Mouse (Mus musculus): ENCODE measurements around the gene Map2k2. TPM values are rescaled to one million over a fixed set of nuclear protein-coding genes. Genes with fewer than 3 reads are reported as not detected.

Gene Map2k2
- polyA plus RNA-seq, 1 experiment from 2014 or later = 185 TPM

GRCm38 (mm10) chr10:81144667-81145066 is 39.0 kb downstream of the Map2k2 start:
- Histone ChIP-seq H3K27me3 (replicated peaks; ENCODE audit: control insufficient read depth, insufficient read depth, low read length) (no peaks in the 10 kb centered on the region), H3K9ac (ENCODE audit: low read length) (no peak overlapping the region), H3K4me3 (ENCODE audit: low read depth, low read length) (no peak overlapping the region), H3K27ac (ENCODE audit: low read depth) (no peak overlapping the region), H3K4me1 (replicated peaks; ENCODE audit: control insufficient read depth, insufficient read depth, low read length) (peaks cover 24% of the 10 kb centered on the region), H3K9me3 (ENCODE audit: control insufficient read depth, low read length) (no peaks in the 10 kb centered on the region), H3K4me2 (ENCODE audit: low read length) (no peak overlapping the region), H3K36me3 (ENCODE audit: control insufficient read depth, insufficient read depth, low read length) (peaks cover 62% of the 10 kb centered on the region)
- no peak for ATAC-seq (replicated peaks; ENCODE audit: low FRiP score, low TSS enrichment, low read depth)
- DNase-seq (ENCODE audit: low spot score) = no peak
- 90% methylated on average over 27 of the region's 27 CpGs for WGBS

- H3K4me2 ChIP-seq (ENCODE audit: low read length) = 0 out of 2 replicates have a peak overlapping the region, but pooled peaks have one; percentile 3
- H3K4me3 ChIP-seq (ENCODE audit: low read depth, low read length) = no peak overlapping the region
- H3K36me3 ChIP-seq (ENCODE audit: control insufficient read depth, insufficient read depth, low read length) = peaks cover 65% of the 10 kb centered on the region
- H3K4me1 ChIP-seq (replicated peaks; ENCODE audit: control insufficient read depth, insufficient read depth, low read length) = peaks cover 18% of the 10 kb centered on the region
- WGBS = 93% methylated on average over 6 of the region's 6 CpGs
- no peak overlapping the region for H3K27ac ChIP-seq (ENCODE audit: low read depth)
- H3K9me3 ChIP-seq (ENCODE audit: control insufficient read depth, low read length) = no peaks in the 10 kb centered on the region
- no peaks in the 10 kb centered on the region for H3K27me3 ChIP-seq (replicated peaks; ENCODE audit: control insufficient read depth, insufficient read depth, low read length)
- no peak for DNase-seq (ENCODE audit: low spot score)
- no peak overlapping the region for H3K9ac ChIP-seq (ENCODE audit: low read length)
- no peak for ATAC-seq (replicated peaks; ENCODE audit: low FRiP score, low TSS enrichment, low read depth)
Observed at GRCm38 (mm10) chr10:81145307-81145706, 39.6 kb downstream of the Map2k2 start.

GRCm38 (mm10) chr10:81145778-81146177 is 40.1 kb downstream of the Map2k2 start:
- DNase-seq (ENCODE audit: low spot score) (no peak), ATAC-seq (replicated peaks; ENCODE audit: low FRiP score, low TSS enrichment, low read depth) (peak; percentile 52)
- 57% methylated on average over 7 of the region's 7 CpGs for whole genome bisulfite sequencing
- Histone ChIP-seq H3K4me2 (ENCODE audit: low read length) (0 out of 2 replicates have a peak overlapping the region, but pooled peaks have one; percentile 3), H3K4me1 (replicated peaks; ENCODE audit: control insufficient read depth, insufficient read depth, low read length) (peaks cover 13% of the 10 kb centered on the region), H3K4me3 (ENCODE audit: low read depth, low read length) (no peak overlapping the region), H3K27me3 (replicated peaks; ENCODE audit: control insufficient read depth, insufficient read depth, low read length) (no peaks in the 10 kb centered on the region), H3K27ac (ENCODE audit: low read depth) (peak overlapping the region; percentile 61; the same call in 1 of the 2 replicates), H3K9ac (ENCODE audit: low read length) (no peak overlapping the region), H3K9me3 (ENCODE audit: control insufficient read depth, low read length) (no peaks in the 10 kb centered on the region), H3K36me3 (ENCODE audit: control insufficient read depth, insufficient read depth, low read length) (peaks cover 65% of the 10 kb centered on the region)

- no peak overlapping the region for H3K9ac ChIP-seq (ENCODE audit: low read length)
- ATAC-seq (replicated peaks; ENCODE audit: low FRiP score, low TSS enrichment, low read depth) (peak; percentile 24; the same call in 1 of the 2 replicates), DNase-seq (ENCODE audit: low spot score) (no peak)
- no peaks in the 10 kb centered on the region for H3K27me3 ChIP-seq (replicated peaks; ENCODE audit: control insufficient read depth, insufficient read depth, low read length)
- peak overlapping the region; percentile 61; the same call in 1 of the 2 replicates for H3K27ac ChIP-seq (ENCODE audit: low read depth)
- 79% methylated on average over 4 of the region's 4 CpGs for WGBS
- no peaks in the 10 kb centered on the region for H3K9me3 ChIP-seq (ENCODE audit: control insufficient read depth, low read length)
- H3K36me3 ChIP-seq (ENCODE audit: control insufficient read depth, insufficient read depth, low read length) = peaks cover 65% of the 10 kb centered on the region
- peaks cover 9% of the 10 kb centered on the region; the same call in 1 of the 2 replicates for H3K4me1 ChIP-seq (replicated peaks; ENCODE audit: control insufficient read depth, insufficient read depth, low read length)
- no peak overlapping the region for H3K4me3 ChIP-seq (ENCODE audit: low read depth, low read length)
- peak overlapping the region; percentile 20 for H3K4me2 ChIP-seq (ENCODE audit: low read length)
Observed at GRCm38 (mm10) chr10:81146296-81146695, 40.6 kb downstream of the Map2k2 start.

DNA sequence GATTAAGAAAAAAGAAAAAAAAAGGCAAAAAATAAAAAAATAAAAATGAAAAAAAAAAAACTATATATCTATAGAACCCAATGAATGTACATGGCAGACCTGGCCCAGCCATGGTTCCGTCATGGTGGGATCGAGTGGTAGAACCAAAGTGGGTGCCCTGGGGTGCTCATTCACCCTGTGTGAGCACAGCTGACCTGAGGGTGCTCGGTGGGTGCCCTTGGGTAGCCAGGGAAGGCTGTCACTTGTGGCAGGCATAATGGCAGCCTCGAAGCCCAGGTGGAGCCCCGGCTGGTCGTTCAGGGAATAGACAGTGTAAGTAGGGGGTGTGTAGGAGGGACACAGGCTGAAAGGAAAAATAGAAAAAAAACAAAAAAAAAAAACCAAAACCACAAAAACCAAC is 45.5 kb downstream of the Map2k2 start:
- Histone ChIP-seq H3K27ac (ENCODE audit: low read depth) (no peak overlapping the region), H3K36me3 (ENCODE audit: control insufficient read depth, insufficient read depth, low read length) (peaks cover 78% of the 10 kb centered on the region), H3K9me3 (ENCODE audit: control insufficient read depth, low read length) (no peaks in the 10 kb centered on the region), H3K4me1 (replicated peaks; ENCODE audit: control insufficient read depth, insufficient read depth, low read length) (no peaks in the 10 kb centered on the region), H3K4me2 (ENCODE audit: low read length) (no peak overlapping the region), H3K4me3 (ENCODE audit: low read depth, low read length) (no peak overlapping the region), H3K9ac (ENCODE audit: low read length) (no peak overlapping the region), H3K27me3 (replicated peaks; ENCODE audit: control insufficient read depth, insufficient read depth, low read length) (no peaks in the 10 kb centered on the region)
- 78% methylated on average over 6 of the region's 6 CpGs for WGBS
- DNase-seq (ENCODE audit: low spot score) = no peak
- ATAC-seq (replicated peaks; ENCODE audit: low FRiP score, low TSS enrichment, low read depth) = no peak

- no peaks in the 10 kb centered on the region for H3K27me3 ChIP-seq (replicated peaks; ENCODE audit: control insufficient read depth, insufficient read depth, low read length)
- no peaks in the 10 kb centered on the region for H3K4me1 ChIP-seq (replicated peaks; ENCODE audit: control insufficient read depth, insufficient read depth, low read length)
- H3K36me3 ChIP-seq (ENCODE audit: control insufficient read depth, insufficient read depth, low read length) = peaks cover 78% of the 10 kb centered on the region
- 0 out of 2 replicates have a peak, but pooled peaks have one; percentile 28 for ATAC-seq (replicated peaks; ENCODE audit: low FRiP score, low TSS enrichment, low read depth)
- DNase-seq (ENCODE audit: low spot score) = no peak
- H3K4me3 ChIP-seq (ENCODE audit: low read depth, low read length) = no peak overlapping the region
- 69% methylated on average over 12 of the region's 12 CpGs for WGBS
- H3K4me2 ChIP-seq (ENCODE audit: low read length) = no peak overlapping the region
- H3K9ac ChIP-seq (ENCODE audit: low read length) = no peak overlapping the region
- no peaks in the 10 kb centered on the region for H3K9me3 ChIP-seq (ENCODE audit: control insufficient read depth, low read length)
- H3K27ac ChIP-seq (ENCODE audit: low read depth) = peak overlapping the region; percentile 47; the same call in 1 of the 2 replicates
Observed at GRCm38 (mm10) chr10:81152609-81153008, 46.9 kb downstream of the Map2k2 start.

GRCm38 (mm10) chr10:81154313-81154712 is 48.6 kb downstream of the Map2k2 start:
- Histone ChIP-seq H3K4me2 (ENCODE audit: low read length) (no peak overlapping the region), H3K4me3 (ENCODE audit: low read depth, low read length) (no peak overlapping the region), H3K4me1 (replicated peaks; ENCODE audit: control insufficient read depth, insufficient read depth, low read length) (no peaks in the 10 kb centered on the region), H3K27ac (ENCODE audit: low read depth) (no peak overlapping the region), H3K36me3 (ENCODE audit: control insufficient read depth, insufficient read depth, low read length) (peaks cover 72% of the 10 kb centered on the region), H3K9me3 (ENCODE audit: control insufficient read depth, low read length) (no peaks in the 10 kb centered on the region), H3K9ac (ENCODE audit: low read length) (no peak overlapping the region), H3K27me3 (replicated peaks; ENCODE audit: control insufficient read depth, insufficient read depth, low read length) (no peaks in the 10 kb centered on the region)
- whole genome bisulfite sequencing = 90% methylated on average over 12 of the region's 12 CpGs
- DNase-seq (ENCODE audit: low spot score) (no peak), ATAC-seq (replicated peaks; ENCODE audit: low FRiP score, low TSS enrichment, low read depth) (no peak)

GRCm38 (mm10) chr10:81154736-81155135 is 49.0 kb downstream of the Map2k2 start:
- no peaks in the 10 kb centered on the region for H3K9me3 ChIP-seq (ENCODE audit: control insufficient read depth, low read length)
- no peak for DNase-seq (ENCODE audit: low spot score)
- WGBS = 84% methylated on average over 6 of the region's 6 CpGs
- no peaks in the 10 kb centered on the region for H3K27me3 ChIP-seq (replicated peaks; ENCODE audit: control insufficient read depth, insufficient read depth, low read length)
- no peak overlapping the region for H3K9ac ChIP-seq (ENCODE audit: low read length)
- H3K36me3 ChIP-seq (ENCODE audit: control insufficient read depth, insufficient read depth, low read length) = peaks cover 68% of the 10 kb centered on the region
- ATAC-seq (replicated peaks; ENCODE audit: low FRiP score, low TSS enrichment, low read depth) = no peak
- H3K27ac ChIP-seq (ENCODE audit: low read depth) = no peak overlapping the region
- H3K4me3 ChIP-seq (ENCODE audit: low read depth, low read length) = no peak overlapping the region
- no peaks in the 10 kb centered on the region for H3K4me1 ChIP-seq (replicated peaks; ENCODE audit: control insufficient read depth, insufficient read depth, low read length)
- H3K4me2 ChIP-seq (ENCODE audit: low read length) = no peak overlapping the region

DNA sequence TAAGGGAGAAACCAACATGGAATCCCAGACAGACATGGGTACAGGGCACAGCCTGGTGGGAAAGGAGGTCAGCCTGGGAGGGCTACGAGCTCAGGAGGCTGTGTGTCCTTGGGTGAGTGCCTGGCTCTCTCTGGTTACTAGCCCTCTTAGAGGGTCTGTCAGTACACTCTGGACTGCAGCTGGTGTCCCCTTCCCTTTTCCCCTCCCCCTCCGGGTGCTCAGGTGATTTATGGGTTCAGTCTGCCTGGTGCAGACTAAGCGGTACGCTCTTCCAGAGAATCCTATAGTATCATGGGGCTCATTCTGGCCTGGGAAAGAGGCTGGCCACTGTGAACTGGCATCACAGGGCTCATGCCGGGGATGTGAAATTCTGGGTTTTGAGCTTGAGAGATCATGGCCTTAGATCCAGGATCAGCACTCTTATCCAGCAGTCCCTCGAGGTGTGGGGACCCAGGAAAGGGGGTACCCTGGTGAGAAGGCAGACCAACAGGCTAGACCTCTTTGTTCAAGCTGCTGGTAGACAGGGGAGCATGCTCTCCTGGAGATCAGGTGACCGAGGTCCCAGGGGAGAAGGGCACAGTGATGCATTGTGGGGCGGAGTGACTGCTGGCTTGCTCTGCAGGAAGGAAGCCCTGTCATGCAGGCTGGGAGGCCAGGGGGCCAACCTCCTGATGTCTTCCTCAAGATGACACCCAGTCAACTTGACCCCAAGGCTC is 56.0 kb downstream of the Map2k2 start:
- no peak for DNase-seq (ENCODE audit: low spot score)
- no peak for ATAC-seq (replicated peaks; ENCODE audit: low FRiP score, low TSS enrichment, low read depth)

More for the DNA sequence above, 56.0 kb downstream of the Map2k2 start:
- H3K9me3 ChIP-seq (ENCODE audit: control insufficient read depth, low read length) = no peaks in the 10 kb centered on the region
- peaks cover 60% of the 10 kb centered on the region for H3K36me3 ChIP-seq (ENCODE audit: control insufficient read depth, insufficient read depth, low read length)
- no peaks in the 10 kb centered on the region for H3K27me3 ChIP-seq (replicated peaks; ENCODE audit: control insufficient read depth, insufficient read depth, low read length)
- no peak overlapping the region for H3K27ac ChIP-seq (ENCODE audit: low read depth)
- no peak overlapping the region for H3K4me3 ChIP-seq (ENCODE audit: low read depth, low read length)
- H3K9ac ChIP-seq (ENCODE audit: low read length) = no peak overlapping the region
- no peak overlapping the region for H3K4me2 ChIP-seq (ENCODE audit: low read length)
- 79% methylated on average over 8 of the region's 8 CpGs for WGBS
- peaks cover 7% of the 10 kb centered on the region for H3K4me1 ChIP-seq (replicated peaks; ENCODE audit: control insufficient read depth, insufficient read depth, low read length)

Measured in intestine, embryonic 14.5 days (tissue).